In genomic region chr16:31754172-31755025, GRCm38 (mm10) we compare ENCODE assay signal across 9 mouse cellular contexts.
DNase-seq lines count a peak whose midpoint lies in the region; ATAC-seq and TF ChIP-seq lines count a peak whose summit lies in the region.
"Had no signal": no experiment of that assay in that cellular context is flagged by ENCODE, and none has a peak within 500 bp of the region (broad histone marks: within the 10 kb centered on the region; RNA-seq: fewer than 3 reads in every experiment).

No protein-coding gene starts in this region.

- H3K36me3 ChIP-seq in embryonic facial prominence, embryonic 12.5 days = no peaks in the 10 kb centered on the region
- peaks cover 9% of the 10 kb centered on the region; the same call in 1 of the 2 replicates for H3K36me3 ChIP-seq in embryonic facial prominence, embryonic 10.5 days (replicated peaks)
- H3K36me3 ChIP-seq in embryonic facial prominence, embryonic 14.5 days (ENCODE audit: control insufficient read depth, insufficient read depth, low read length) = no peaks in the 10 kb centered on the region
- H3K36me3 ChIP-seq in liver, postnatal 0 days (replicated peaks; ENCODE audit: insufficient read depth, low read length) = no peaks in the 10 kb centered on the region
- H3K36me3 ChIP-seq: limb, embryonic 12.5 days had no signal

- no peak for DNase-seq in embryonic facial prominence, embryonic 10.5 days (ENCODE audit: low spot score)
- peak; percentile 22 for DNase-seq in embryonic facial prominence, embryonic 14.5 days (ENCODE audit: low spot score)
- DNase-seq in layer of hippocampus, postnatal 14 days (ENCODE audit: low spot score in 2 of 2) = peak; percentile 55 to 59
- DNase-seq in retina, postnatal 1 day = peak; percentile 34
- DNase-seq in liver, postnatal 0 days = no peak
- no peak for DNase-seq in urinary bladder, postnatal 10 days (ENCODE audit: low spot score)
- DNase-seq in yolk sac, embryonic 10.5 days (ENCODE audit: low spot score) = no peak

- no peak for TF ChIP-seq CTCF in liver, postnatal 0 days (IDR thresholded peaks at IDR 0.05; ENCODE audit: low read depth)

- TF ChIP-seq EP300 in liver, postnatal 0 days (IDR thresholded peaks at IDR 0.05; ENCODE audit: low read depth) = no peak

- H3K9ac ChIP-seq in embryonic facial prominence, embryonic 12.5 days = no peak overlapping the region
- H3K9ac ChIP-seq in embryonic facial prominence, embryonic 14.5 days (ENCODE audit: low read depth, low read length) = no peak overlapping the region
- no peak overlapping the region for H3K9ac ChIP-seq in liver, postnatal 0 days (replicated peaks)
- H3K9ac ChIP-seq: limb, embryonic 12.5 days had no signal

- no peak for ATAC-seq in embryonic facial prominence, embryonic 12.5 days (ENCODE audit: insufficient number of reproducible peaks, insufficient read depth, low FRiP score, low TSS enrichment)
- ATAC-seq in embryonic facial prominence, embryonic 14.5 days (ENCODE audit: low read depth) = peak; percentile 41; the same call in 1 of the 2 replicates
- no peak for ATAC-seq in liver, postnatal 0 days

- no peaks in the 10 kb centered on the region for H3K9me3 ChIP-seq in embryonic facial prominence, embryonic 12.5 days
- no peaks in the 10 kb centered on the region for H3K9me3 ChIP-seq in embryonic facial prominence, embryonic 10.5 days
- H3K9me3 ChIP-seq in embryonic facial prominence, embryonic 14.5 days (ENCODE audit: control insufficient read depth, low read length) = no peaks in the 10 kb centered on the region
- H3K9me3 ChIP-seq in liver, postnatal 0 days (ENCODE audit: low read length) = no peaks in the 10 kb centered on the region
- H3K9me3 ChIP-seq: limb, embryonic 12.5 days had no signal

- no peak overlapping the region for H3K4me3 ChIP-seq in embryonic facial prominence, embryonic 12.5 days
- no peak overlapping the region for H3K4me3 ChIP-seq in embryonic facial prominence, embryonic 10.5 days
- no peak overlapping the region for H3K4me3 ChIP-seq in embryonic facial prominence, embryonic 14.5 days (ENCODE audit: low read depth, low read length)
- H3K4me3 ChIP-seq in liver, postnatal 0 days (ENCODE audit: low read depth, low read length) = no peak overlapping the region
- H3K4me3 ChIP-seq: limb, embryonic 12.5 days had no signal

- H3K27ac ChIP-seq in embryonic facial prominence, embryonic 12.5 days = peak overlapping the region; percentile 18; the same call in 1 of the 2 replicates
- H3K27ac ChIP-seq in embryonic facial prominence, embryonic 10.5 days (replicated peaks) = no peak overlapping the region
- H3K27ac ChIP-seq in embryonic facial prominence, embryonic 14.5 days (replicated peaks; ENCODE audit: low read depth, low read length) = no peak overlapping the region
- no peak overlapping the region for H3K27ac ChIP-seq in liver, postnatal 0 days (ENCODE audit: low read depth)
- H3K27ac ChIP-seq: limb, embryonic 12.5 days had no signal

- no peak overlapping the region for H3K4me2 ChIP-seq in embryonic facial prominence, embryonic 12.5 days (replicated peaks)
- H3K4me2 ChIP-seq in embryonic facial prominence, embryonic 14.5 days (ENCODE audit: low read depth, low read length) = no peak overlapping the region
- H3K4me2 ChIP-seq in liver, postnatal 0 days (ENCODE audit: low read depth, low read length) = no peak overlapping the region
- H3K4me2 ChIP-seq: limb, embryonic 12.5 days had no signal

- H3K27me3 ChIP-seq in embryonic facial prominence, embryonic 12.5 days = no peaks in the 10 kb centered on the region
- no peaks in the 10 kb centered on the region for H3K27me3 ChIP-seq in embryonic facial prominence, embryonic 10.5 days (replicated peaks; ENCODE audit: low read depth, poor library complexity, severe bottlenecking)
- no peaks in the 10 kb centered on the region for H3K27me3 ChIP-seq in embryonic facial prominence, embryonic 14.5 days (replicated peaks; ENCODE audit: control insufficient read depth, insufficient read depth, low read length)
- no peaks in the 10 kb centered on the region for H3K27me3 ChIP-seq in liver, postnatal 0 days (ENCODE audit: insufficient read depth, low read length)
- H3K27me3 ChIP-seq: limb, embryonic 12.5 days had no signal

- WGBS in embryonic facial prominence, embryonic 12.5 days = 71% methylated on average over 19 of the region's 19 CpGs
- 80% methylated on average over 19 of the region's 19 CpGs for WGBS in embryonic facial prominence, embryonic 10.5 days
- 57% methylated on average over 19 of the region's 19 CpGs for WGBS in embryonic facial prominence, embryonic 14.5 days
- WGBS in liver, postnatal 0 days (ENCODE audit: insufficient replicate concordance) = 70% methylated on average over 19 of the region's 19 CpGs

- H3K4me1 ChIP-seq in embryonic facial prominence, embryonic 12.5 days = no peaks in the 10 kb centered on the region
- H3K4me1 ChIP-seq in embryonic facial prominence, embryonic 10.5 days = peaks cover 9% of the 10 kb centered on the region
- peaks cover 8% of the 10 kb centered on the region for H3K4me1 ChIP-seq in embryonic facial prominence, embryonic 14.5 days (ENCODE audit: control insufficient read depth, insufficient read depth, low read length)
- no peaks in the 10 kb centered on the region for H3K4me1 ChIP-seq in liver, postnatal 0 days (ENCODE audit: insufficient read depth)

Comparison
In these comparisons a context has a peak if more than half of its experiments do, and no peak if none do; other contexts are left out.
1. DNase-seq: peak in embryonic facial prominence, embryonic 14.5 days (single experiment), layer of hippocampus, postnatal 14 days (2 of 2) and retina, postnatal 1 day (single experiment); none in embryonic facial prominence, embryonic 10.5 days (single experiment), liver, postnatal 0 days (single experiment), urinary bladder, postnatal 10 days (single experiment) and yolk sac, embryonic 10.5 days (single experiment).